Mouse (Mus musculus) CH12.LX (cell line): ENCODE data around the gene Ott. TPM values are rescaled to one million over a fixed set of nuclear protein-coding genes. Genes with fewer than 3 reads are reported as not detected.
"Not testable (repeated sequence)": the region's sequence is repeated elsewhere in the genome, so short reads cannot be mapped to it uniquely, and the experiment has no call there.

Experiments
- DNase-seq: peaks from one replicate; pipeline ENCODE4 v3.0.0-alpha.2; 2013; ENCODE audit errors: extremely low read depth
- H3K27ac ChIP-seq: 2 replicates; pipeline ENCODE4 v1.5.1; 2012; ENCODE audit warnings: low read depth, mild to moderate bottlenecking, control low read depth, moderate library complexity; ENCODE audit not compliant: insufficient read depth
- H3K27me3 ChIP-seq: replicated peaks from 2 replicates; pipeline ENCODE3; 2012; ENCODE audit warnings: inconsistent platforms
- H3K36me3 ChIP-seq, 2 experiments: replicated peaks in 1 of 2; 2 replicates each; pipeline versions ENCODE3 to v1.6.1; 2012; ENCODE audit warnings: inconsistent platforms in 1 of 2, low read length in 1 of 2, mild to moderate bottlenecking in 1 of 2, mixed read lengths in 1 of 2, moderate library complexity in 1 of 2; ENCODE audit not compliant: control insufficient read depth in 1 of 2, insufficient read depth in 1 of 2
- H3K4me1 ChIP-seq, 2 experiments: 2 replicates each; pipeline ENCODE4 v1.6.1; 2012; ENCODE audit warnings: inconsistent platforms in 1 of 2, moderate library complexity in 1 of 2; ENCODE audit not compliant: insufficient read depth in 2 of 2, control insufficient read depth in 1 of 2
- H3K4me2 ChIP-seq: 2 replicates; pipeline ENCODE4 v1.6.1; 2012; ENCODE audit warnings: low read depth, mild to moderate bottlenecking, control low read depth; ENCODE audit not compliant: poor library complexity, insufficient read depth, severe bottlenecking
- H3K4me3 ChIP-seq, 3 experiments: fragments of 150-350 bp in 1 of 3; sonication (generic) in 1 of 3; replicated peaks in 1 of 3; 2 replicates each; pipeline versions ENCODE3 to v1.5.1; 2011 to 2012; ENCODE audit warnings: low read depth in 2 of 3, low read length in 2 of 3, mild to moderate bottlenecking in 2 of 3, moderate library complexity in 2 of 3, control low read depth in 1 of 3, improper control_type of control experiment in 1 of 3, inconsistent platforms in 1 of 3, mixed read lengths in 1 of 3; ENCODE audit not compliant: poor library complexity in 1 of 3
- H3K79me2 ChIP-seq: replicated peaks from 2 replicates; pipeline ENCODE4 v1.6.1; 2012; ENCODE audit warnings: mild to moderate bottlenecking, moderate library complexity; ENCODE audit not compliant: control insufficient read depth, poor library complexity, insufficient read depth, severe bottlenecking; ENCODE audit errors: extremely low read depth
- H3K9ac ChIP-seq: 2 replicates; pipeline ENCODE4 v1.6.1; 2012; ENCODE audit warnings: low read depth, mild to moderate bottlenecking, control low read depth, moderate library complexity; ENCODE audit not compliant: insufficient read depth
- H3K9me3 ChIP-seq: replicated peaks from 2 replicates; pipeline ENCODE3; 2012; ENCODE audit warnings: low read length, inconsistent platforms, mixed read lengths
- dilution Hi-C: fragments of 300-500 bp; cut with MboI; formaldehyde crosslinking; loops from 2 replicates; pipeline ENCODE4 v1.14.3; 2020; ENCODE audit warnings: low sequenced_read_pairs; ENCODE audit not compliant: extremely low pct_unique_long_range_greater_than_20kb, extremely low pct_ligation_motif_present
- in situ Hi-C: fragments of 300-500 bp; cut with MboI; formaldehyde crosslinking; loops from 3 replicates; pipeline ENCODE4 v1.14.3; 2019; ENCODE audit warnings: low sequenced_read_pairs, low pct_ligation_motif_present, low pct_unique_long_range_greater_than_20kb, mixed read lengths
- polyA plus RNA-seq: library from polyadenylated mRNA; unstranded; fragments of >175 nt; gene quantifications from 2 replicates; pipeline ENCODE4 v1.2.1, GENCODE M21; 2012; ENCODE audit warnings: low read depth; ENCODE audit not compliant: insufficient read length
- total RNA-seq, 2 experiments: library from RNA; depleted of rRNA; stranded (reverse); fragments of 300-350 nt in 1 of 2; fragments of >200 nt in 1 of 2; gene quantifications; 2 replicates each; pipeline ENCODE4 v1.2.3; 2012 to 2014

Ott gene
- total RNA-seq (2012; rRNA removed) (not detected in 2 replicates), total RNA-seq (2014; rRNA removed) (not detected in 2 replicates), polyA plus RNA-seq (not detected in 2 replicates)

DNA sequence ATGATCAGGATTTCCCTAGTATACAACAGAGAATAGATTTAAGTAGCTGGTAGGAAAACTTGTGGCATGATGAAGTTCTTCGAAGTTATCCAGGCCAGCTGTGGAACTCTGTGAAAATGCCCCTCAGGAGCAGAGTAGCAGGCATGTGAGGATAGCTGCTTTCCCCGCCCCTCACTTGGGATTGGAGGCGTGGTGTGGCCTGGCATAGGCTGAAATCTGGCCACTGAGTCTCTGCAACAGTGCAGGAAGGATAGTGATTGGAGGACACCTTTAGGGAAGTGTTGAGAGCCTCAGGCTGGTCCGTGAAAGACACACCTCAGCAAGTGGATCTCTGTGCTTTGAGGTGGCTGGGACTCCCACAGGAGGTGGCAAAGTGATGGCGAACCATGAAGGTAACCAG, at the start of gene Ott:
Gene Ott, plus strand, starts transcription at position 301 of the 400 bp plus-strand sequence.
- H3K9ac ChIP-seq, H3K36me3 ChIP-seq, H3K4me1 ChIP-seq, H3K4me3 ChIP-seq, in situ Hi-C loops, H3K9me3 ChIP-seq, H3K79me2 ChIP-seq, dilution Hi-C loops, H3K27me3 ChIP-seq, H3K4me2 ChIP-seq, DNase-seq, H3K27ac ChIP-seq: not testable (repeated sequence)

Other genes starting within 250 kb of the Ott start
- not detected in 2 replicates for gene Luzp4, start 216.6 kb upstream of the Ott start, total RNA-seq (2012; rRNA removed)
- not detected in 2 replicates for gene Luzp4, start 216.6 kb upstream of the Ott start, total RNA-seq (2014; rRNA removed)
- not detected in 2 replicates for gene Luzp4, start 216.6 kb upstream of the Ott start, polyA plus RNA-seq
- not detected in 2 replicates for gene Gm15093, start 198.1 kb downstream of the Ott start, total RNA-seq (2012; rRNA removed)
- gene Gm15093, start 198.1 kb downstream of the Ott start, total RNA-seq (2014; rRNA removed) = not detected in 2 replicates
- not detected in 2 replicates for gene Gm15093, start 198.1 kb downstream of the Ott start, polyA plus RNA-seq